Comparison of ENCODE assay signal across 8 mouse cellular contexts in the genomic region with DNA sequence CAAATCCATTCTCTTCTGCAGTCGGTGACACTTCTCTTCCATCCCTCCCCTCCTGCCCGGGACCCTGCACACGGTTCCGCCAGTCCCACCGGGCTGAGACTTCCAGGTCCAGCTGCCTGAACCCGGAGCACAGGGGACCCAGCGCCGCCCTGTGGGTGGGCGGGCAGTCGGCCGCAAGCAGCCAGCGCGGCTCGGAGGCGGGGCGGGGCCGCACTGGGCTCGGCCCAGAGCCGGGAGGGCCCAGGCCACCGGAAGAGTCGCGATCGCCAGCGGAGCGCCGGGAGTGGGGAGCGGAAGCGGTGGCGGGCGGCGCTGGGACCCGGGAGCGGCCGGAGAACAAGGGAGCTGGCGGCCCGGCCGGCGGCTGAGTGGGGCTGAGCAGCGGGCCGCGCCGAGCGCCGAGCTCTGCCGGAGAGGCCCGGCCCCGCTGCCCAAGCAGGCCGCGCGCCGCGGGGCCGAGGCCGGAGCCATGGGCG. TPM values are rescaled to one million over a fixed set of nuclear protein-coding genes. Genes with fewer than 3 reads are reported as not detected.
DNase-seq lines count a peak whose midpoint lies in the region; ATAC-seq lines count a peak whose summit lies in the region.

TSS of gene Dvl3 (plus strand) at position 257 of the 476 bp plus-strand sequence.

- H3K36me3 ChIP-seq in heart, embryonic 13.5 days = peaks cover 25% of the 10 kb centered on the region
- H3K36me3 ChIP-seq in liver, embryonic 13.5 days = peaks cover 13% of the 10 kb centered on the region; the same call in 1 of the 2 replicates
- peaks cover 5% of the 10 kb centered on the region for H3K36me3 ChIP-seq in stomach, embryonic 14.5 days (ENCODE audit: control insufficient read depth, insufficient read depth, low read length)

- H3K27ac ChIP-seq in brown adipose tissue, adult 24 weeks (replicated peaks; ENCODE audit: low read depth, low read length) = peak within 1 kb of the TSS; percentile 80
- peak within 1 kb of the TSS; percentile 95 for H3K27ac ChIP-seq in heart, embryonic 13.5 days (replicated peaks)
- H3K27ac ChIP-seq in liver, embryonic 13.5 days = peak within 1 kb of the TSS; percentile 88
- peak within 1 kb of the TSS; percentile 94 for H3K27ac ChIP-seq in stomach, embryonic 14.5 days (ENCODE audit: low read length)

- H3K9me3 ChIP-seq in heart, embryonic 13.5 days = no peaks in the 10 kb centered on the region
- H3K9me3 ChIP-seq in liver, embryonic 13.5 days (replicated peaks) = no peaks in the 10 kb centered on the region
- no peaks in the 10 kb centered on the region for H3K9me3 ChIP-seq in stomach, embryonic 14.5 days (ENCODE audit: control insufficient read depth, low read depth, low read length)

- peaks cover 7% of the 10 kb centered on the region; the same call in 1 of the 2 replicates for H3K4me1 ChIP-seq in brown adipose tissue, adult 24 weeks (ENCODE audit: control insufficient read depth, insufficient read depth, insufficient read length, low read length)
- H3K4me1 ChIP-seq in heart, embryonic 13.5 days = peaks cover 38% of the 10 kb centered on the region
- H3K4me1 ChIP-seq in liver, embryonic 13.5 days (replicated peaks) = peaks cover 49% of the 10 kb centered on the region
- H3K4me1 ChIP-seq in stomach, embryonic 14.5 days (ENCODE audit: control insufficient read depth, insufficient read depth, low read length) = 0 out of 2 replicates have a peak, but pooled peaks cover 10% of the 10 kb centered on the region

- WGBS in heart, embryonic 13.5 days = 0% methylated on average over 52 of the region's 55 CpGs
- WGBS in liver, embryonic 13.5 days (ENCODE audit: insufficient replicate concordance) = under 1% methylated on average over 51 of the region's 55 CpGs
- 1% methylated on average over 53 of the region's 55 CpGs for WGBS in stomach, embryonic 14.5 days

- peak; percentile 80 for DNase-seq in CD4-positive, CD25-positive, alpha-beta regulatory T cell, adult 2 months (ENCODE audit: low read depth, low spot score)
- DNase-seq in fibroblast of lung, adult 2 months (ENCODE audit: low read depth) = peak; percentile 79
- DNase-seq in kidney, postnatal 10 days = peak; percentile 97
- peak; percentile 85 for DNase-seq in liver, embryonic 13.5 days
- DNase-seq in natural killer cell, adult 2 months (ENCODE audit: low spot score in 2 of 2) = peak; percentile 72 to 79

- ATAC-seq in heart, embryonic 13.5 days (ENCODE audit: extremely low read depth, insufficient number of reproducible peaks, low FRiP score, low TSS enrichment) = peak; percentile 92
- ATAC-seq in liver, embryonic 13.5 days (ENCODE audit: low read depth) = peak; percentile 97
- peak; percentile 96 for ATAC-seq in stomach, embryonic 14.5 days (ENCODE audit: insufficient number of reproducible peaks, insufficient read depth, low FRiP score, low read depth)

- H3K9ac ChIP-seq in heart, embryonic 13.5 days = peak within 1 kb of the TSS; percentile 99
- peak within 1 kb of the TSS; percentile 97 for H3K9ac ChIP-seq in liver, embryonic 13.5 days
- H3K9ac ChIP-seq in stomach, embryonic 14.5 days (replicated peaks; ENCODE audit: low read depth, low read length) = peak within 1 kb of the TSS; percentile 90

- no peaks in the 10 kb centered on the region for H3K27me3 ChIP-seq in heart, embryonic 13.5 days (replicated peaks)
- H3K27me3 ChIP-seq in liver, embryonic 13.5 days = no peaks in the 10 kb centered on the region
- H3K27me3 ChIP-seq in stomach, embryonic 14.5 days (ENCODE audit: control insufficient read depth, insufficient read depth, low read length) = no peaks in the 10 kb centered on the region

- H3K4me3 ChIP-seq in brown adipose tissue, adult 24 weeks (ENCODE audit: insufficient read depth, low read depth, low read length) = peak within 1 kb of the TSS; percentile 98
- peak within 1 kb of the TSS; percentile 91 for H3K4me3 ChIP-seq in heart, embryonic 13.5 days
- peak within 1 kb of the TSS; percentile 95 for H3K4me3 ChIP-seq in liver, embryonic 13.5 days (replicated peaks)
- peak within 1 kb of the TSS; percentile 94 for H3K4me3 ChIP-seq in stomach, embryonic 14.5 days (ENCODE audit: low read depth, low read length)

- peak within 1 kb of the TSS; percentile 86 for H3K4me2 ChIP-seq in heart, embryonic 13.5 days
- H3K4me2 ChIP-seq in liver, embryonic 13.5 days = peak within 1 kb of the TSS; percentile 95
- H3K4me2 ChIP-seq in stomach, embryonic 14.5 days (replicated peaks; ENCODE audit: low read depth, low read length) = peak within 1 kb of the TSS; percentile 82

RNA-seq across cellular contexts. Expression of gene Dvl3, which starts in this region (rescaled TPM):
- polyA plus RNA-seq in brown adipose tissue, adult 24 weeks (2012; ENCODE audit: insufficient read depth, insufficient read length, missing spikeins) = 19.9 and 25.2 TPM in 2 replicates
- 19.7 and 20.5 TPM in 2 replicates for polyA plus RNA-seq in heart, embryonic 13.5 days (2015; fragmentation: Nextera tagmentation; extraction: Ambion mirVana)
- polyA plus RNA-seq in liver, embryonic 13.5 days (2015; fragmentation: Nextera tagmentation; extraction: Ambion mirVana) = 3.7 and 4.8 TPM in 2 replicates
- polyA plus RNA-seq in stomach, embryonic 14.5 days (2014; fragmentation: Nextera tagmentation; extraction: Ambion mirVana) = 29.2 and 31.7 TPM in 2 replicates

Comparison
In these comparisons a context has a peak if more than half of its experiments do, and no peak if none do; other contexts are left out.
1. Peak in every context shown above with its lines: DNase-seq, ATAC-seq, H3K4me3 ChIP-seq and H3K27ac ChIP-seq.